Mouse (Mus musculus) thymus, adult 18-20 months (tissue): ENCODE results near the gene Brwd3.

Experiments used
- DNase-seq, 2 experiments: peaks; one replicate each; pipeline ENCODE4 v3.0.0; 2022; ENCODE audit warnings: mixed read lengths in 2 of 2

Gene Brwd3

DNA sequence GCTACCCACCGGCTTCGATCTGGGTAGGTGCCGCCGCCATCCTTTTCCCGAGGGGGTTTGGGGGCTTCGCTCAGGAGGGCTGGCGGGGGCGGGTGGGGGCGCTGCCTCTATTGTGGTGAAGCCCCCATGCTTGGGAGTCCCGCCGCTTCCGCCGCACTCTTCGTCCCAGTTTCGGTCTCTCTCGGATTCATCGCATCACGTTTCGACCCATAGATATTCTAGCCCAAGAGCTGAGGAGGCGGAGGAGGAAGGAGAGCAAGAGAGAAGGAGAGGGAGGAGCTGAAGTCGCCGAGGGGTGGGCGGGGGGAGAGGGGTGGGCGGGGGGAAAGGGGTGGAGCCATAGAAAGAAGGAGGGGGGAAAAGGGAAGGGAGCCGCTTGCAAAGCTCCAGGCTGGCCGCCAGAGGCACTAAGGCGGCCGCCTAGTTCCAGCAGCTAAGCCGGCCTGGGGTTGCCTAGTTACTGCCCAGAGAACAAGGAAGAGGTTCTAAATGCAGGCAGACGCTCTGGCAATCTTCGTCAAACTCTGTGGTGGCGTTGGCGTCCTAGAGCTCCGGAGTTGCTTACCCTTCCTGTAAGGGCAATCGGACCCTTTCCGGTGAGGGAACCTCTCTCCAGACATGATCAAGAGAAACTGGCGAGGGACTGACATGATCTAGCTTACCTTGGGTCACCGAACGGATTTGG lies at the start of gene Brwd3:
Brwd3 (minus strand) TSS at position 283 of the 685 bp plus-strand sequence.
- peak; percentile 78 to 87 for DNase-seq

DNA sequence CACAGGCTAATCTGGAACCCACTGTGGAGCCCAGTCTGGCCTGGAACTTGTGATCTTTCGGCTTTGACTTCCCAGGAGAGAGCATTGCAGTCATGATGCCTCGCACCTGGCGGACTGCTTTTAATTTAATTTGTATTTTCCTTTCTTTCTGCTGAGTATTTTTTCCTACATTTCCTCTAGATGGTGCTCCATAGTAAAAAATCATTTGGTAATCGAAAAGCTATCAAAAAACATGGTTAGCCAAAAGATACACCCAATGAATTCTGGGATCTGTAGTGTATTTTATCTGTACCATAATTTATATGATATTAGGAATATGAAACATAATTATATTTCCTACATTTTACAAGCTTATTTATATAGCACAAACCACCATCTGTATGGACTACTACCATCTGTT lies 28.5 kb upstream of the Brwd3 start:
- no peak for DNase-seq

DNA sequence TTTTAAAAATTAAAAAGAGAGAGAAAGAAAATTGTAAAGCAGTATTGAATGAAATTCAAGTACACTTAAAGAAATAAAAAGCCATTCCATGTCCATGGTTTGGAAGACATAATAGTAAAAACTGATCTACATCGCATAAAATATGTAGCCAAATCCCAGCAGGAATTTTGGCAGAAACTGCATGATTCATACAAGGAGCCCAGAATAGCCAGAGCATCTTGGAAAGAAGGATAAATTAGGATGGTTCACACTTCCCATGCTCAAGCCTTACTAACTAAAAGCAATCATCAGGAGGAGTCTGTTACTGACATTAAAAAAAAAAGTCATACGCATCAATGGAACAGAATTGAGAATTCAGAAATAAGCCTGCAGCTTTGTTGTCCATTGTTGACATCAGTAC lies 8.5 kb upstream of the Brwd3 start:
- no peak for DNase-seq

DNA sequence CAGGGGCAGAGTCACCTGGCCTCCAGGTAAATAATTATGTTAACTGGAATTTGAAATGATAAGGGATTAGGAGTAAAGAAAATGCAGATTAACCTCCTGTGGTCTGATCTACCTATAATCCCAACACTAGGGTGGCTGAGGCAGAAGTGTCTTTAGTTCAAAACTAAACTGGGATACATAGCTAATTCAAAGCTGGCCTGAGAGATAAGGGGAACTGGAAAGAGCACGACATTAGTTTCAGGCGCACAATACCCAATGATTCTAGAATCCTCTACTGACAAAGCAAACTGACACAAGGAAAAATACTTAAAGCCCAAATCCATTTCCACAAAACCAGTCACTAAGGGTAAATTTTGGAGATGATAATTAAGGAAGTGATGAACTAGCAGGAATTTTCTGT lies 2.2 kb upstream of the Brwd3 start:
- no peak for DNase-seq

DNA sequence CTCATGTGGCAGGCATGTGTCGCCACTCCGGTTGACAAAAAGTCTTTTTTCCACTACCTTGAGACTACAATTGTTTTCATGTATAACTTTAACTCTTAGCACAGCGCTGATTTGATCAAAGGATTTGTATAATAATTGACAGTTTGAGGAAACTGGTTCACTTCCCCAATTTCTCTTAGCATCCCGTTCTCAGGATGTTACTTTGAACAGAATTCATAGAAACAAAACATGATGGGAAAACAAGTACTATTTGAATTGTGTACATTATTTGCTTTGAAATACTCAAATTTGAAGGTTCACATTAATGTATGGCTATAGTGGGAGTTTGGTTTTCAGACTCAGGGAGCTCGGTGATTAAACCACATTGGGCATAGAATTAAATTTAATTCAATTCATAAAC lies 1.1 kb upstream of the Brwd3 start:
- no peak for DNase-seq

DNA sequence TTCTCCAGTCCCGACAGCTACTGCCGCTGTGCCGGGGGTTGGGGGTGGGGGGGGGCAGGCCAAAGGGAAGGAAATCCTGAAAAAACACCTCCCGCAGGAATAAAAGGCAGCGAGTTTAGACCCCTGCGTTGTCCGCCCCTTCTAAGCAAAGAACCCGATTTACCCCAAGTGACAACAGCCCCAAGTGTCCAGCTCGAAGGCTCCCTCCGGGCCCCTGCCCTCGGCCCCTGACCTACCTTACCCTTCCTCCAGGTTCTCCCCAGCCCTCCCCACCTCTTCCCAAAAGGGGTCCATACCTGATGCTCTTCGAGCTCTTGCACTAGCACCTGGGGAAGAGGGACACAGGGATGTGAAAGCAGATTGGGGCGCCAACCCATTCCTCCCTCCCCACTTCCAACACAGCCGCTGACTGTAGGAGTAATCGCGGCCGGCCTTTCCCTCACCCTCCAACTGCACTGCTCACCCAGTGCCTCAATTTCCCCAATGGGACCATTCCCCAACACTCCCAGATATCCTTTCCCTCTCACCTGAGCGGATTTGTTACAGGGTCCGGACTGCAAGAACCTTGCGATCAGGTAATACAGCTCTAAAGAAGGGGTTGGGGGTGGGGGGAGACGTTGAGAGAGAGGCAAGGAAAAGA lies 671 bp downstream of the Brwd3 start:
- DNase-seq = peak; percentile 10 to 18

DNA sequence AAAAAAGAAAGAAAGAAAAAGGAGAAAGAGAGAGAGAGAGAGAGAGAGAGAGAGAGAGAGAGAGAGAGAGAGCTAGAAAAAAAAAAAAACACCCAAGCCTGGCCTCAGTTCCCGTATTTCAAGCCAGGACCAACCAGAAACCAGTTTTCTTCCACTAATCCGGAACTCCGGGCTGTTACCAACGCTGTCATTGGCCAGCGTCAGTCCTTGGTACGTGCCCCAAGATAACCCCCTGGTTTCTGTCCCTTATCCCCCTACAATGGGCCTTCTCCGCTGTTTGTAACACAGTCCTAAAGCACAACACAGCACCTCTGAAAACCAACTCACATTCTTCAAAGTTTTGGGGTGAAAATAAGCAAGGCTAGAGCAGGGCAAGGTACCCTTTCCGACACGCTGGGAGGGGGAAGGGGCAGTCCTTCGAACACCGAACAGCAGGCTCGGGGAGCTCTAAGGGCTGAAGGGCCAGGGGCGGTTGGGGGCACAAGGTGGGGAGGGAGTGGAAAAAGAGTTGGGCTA lies 1.4 kb downstream of the Brwd3 start:
- DNase-seq = peak; percentile 54 to 74

DNA sequence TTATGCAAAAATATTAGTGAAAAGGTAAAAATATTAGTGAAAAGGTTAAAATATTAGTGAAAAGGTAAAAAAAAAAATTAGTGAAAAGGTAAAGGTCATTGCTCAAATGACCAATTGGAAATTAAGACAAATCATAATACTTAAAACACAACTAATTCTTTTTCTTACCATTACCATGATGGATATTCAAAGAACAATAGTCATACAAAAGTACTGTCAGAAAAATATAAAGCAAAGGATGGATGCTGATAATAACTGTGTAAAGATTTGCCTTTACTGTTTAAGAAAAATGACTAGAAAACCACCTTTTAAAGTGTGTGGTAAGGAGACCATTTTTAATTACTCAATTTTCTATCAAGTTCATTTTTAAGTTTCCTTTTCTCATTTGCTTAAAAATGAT lies 2.9 kb downstream of the Brwd3 start:
- no peak for DNase-seq

DNA sequence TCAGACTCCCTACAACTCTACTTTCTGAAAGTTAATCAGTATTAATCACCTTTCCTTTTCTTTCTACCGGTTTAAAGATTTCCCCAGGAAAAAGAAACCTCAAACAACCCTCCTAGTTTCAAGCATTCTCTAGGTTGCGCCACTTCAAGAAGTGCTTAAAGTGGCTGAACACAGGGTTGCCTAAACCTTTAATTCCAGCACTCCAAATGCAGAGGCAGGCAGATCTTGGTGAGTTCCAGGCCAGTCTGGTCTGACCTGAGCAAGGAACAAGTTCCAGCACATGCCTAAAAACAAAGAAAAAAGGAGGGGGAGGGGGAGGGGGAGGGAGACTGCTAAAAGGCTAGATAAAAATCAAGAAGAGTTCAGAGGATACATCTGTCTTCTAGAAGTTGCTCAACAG lies 6.1 kb downstream of the Brwd3 start:
- DNase-seq = no peak

DNA sequence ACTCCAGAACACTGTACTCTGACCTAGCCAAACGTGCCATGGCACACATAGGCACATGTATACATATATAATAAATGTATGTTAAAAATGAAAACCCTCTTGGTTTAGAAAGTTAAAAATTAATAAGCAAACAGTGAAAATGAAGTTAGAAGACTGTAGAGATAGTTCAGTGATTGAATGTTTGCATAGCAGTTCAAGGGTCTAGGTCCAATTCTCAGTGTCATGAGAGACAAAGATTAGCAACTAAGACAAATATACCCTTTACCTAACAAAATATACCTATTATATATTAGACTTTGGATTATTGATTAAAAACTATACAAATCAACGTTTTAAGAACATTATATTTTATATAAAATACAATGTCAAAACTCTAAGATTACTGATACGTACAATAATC lies 36.9 kb downstream of the Brwd3 start:
- DNase-seq = no peak

DNA sequence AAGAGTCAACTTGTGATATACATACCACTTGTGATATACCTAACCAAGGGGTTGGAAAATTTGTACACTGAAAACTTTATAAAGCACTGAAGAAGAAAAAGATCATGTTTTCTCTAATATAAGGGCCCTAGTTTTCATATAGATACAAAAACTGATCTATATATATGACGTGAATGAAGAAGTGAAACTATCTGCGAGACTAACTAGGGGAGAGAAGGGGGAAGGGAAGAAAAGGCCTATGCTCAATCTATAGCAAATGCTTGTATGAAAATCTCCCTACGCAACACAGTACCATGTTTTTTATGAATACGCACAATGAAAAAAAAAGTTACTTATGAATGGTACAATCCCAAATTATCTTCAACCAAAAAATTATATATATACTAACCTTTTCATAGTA lies 50.4 kb downstream of the Brwd3 start:
- DNase-seq = no peak

DNA sequence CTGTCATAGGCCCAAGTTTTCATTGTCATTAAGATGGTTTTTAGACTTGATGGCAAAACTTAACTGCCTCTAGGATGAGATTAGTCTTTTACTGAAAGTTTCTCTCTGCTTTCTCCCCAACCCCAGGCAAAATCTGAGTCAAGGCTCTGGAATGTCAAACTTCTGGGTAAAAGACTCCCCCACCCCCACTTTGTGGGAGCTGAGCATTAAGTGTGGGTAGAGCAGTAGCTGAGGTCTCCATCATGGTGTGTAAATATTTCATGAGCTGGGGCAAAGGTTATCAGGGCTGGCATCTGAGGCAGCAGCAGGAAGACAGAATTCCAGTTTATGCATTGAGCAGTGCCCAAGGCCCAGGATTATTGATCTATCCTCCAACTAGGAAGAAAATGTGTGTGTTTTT lies 102.4 kb downstream of the Brwd3 start:
- DNase-seq = no peak

DNA sequence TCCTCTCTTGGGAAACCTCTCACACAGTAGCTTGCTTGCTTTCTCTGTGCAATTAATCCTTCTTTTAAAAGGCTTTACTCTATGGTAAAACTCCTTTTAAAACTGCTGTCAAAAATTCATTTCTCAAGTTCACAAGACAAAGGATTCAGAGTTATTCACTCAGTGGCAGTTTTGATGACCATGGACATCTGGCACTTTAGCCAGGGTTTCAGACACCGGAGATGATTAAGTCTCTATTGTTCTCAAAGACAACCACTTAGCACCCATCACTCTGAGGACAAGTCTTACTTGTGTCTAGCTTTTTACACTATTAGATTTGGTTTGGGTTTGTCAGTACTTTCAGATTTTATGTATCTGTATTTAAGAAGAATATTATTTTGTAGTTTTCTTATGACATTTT lies 104.6 kb downstream of the Brwd3 start:
- DNase-seq = no peak

DNA sequence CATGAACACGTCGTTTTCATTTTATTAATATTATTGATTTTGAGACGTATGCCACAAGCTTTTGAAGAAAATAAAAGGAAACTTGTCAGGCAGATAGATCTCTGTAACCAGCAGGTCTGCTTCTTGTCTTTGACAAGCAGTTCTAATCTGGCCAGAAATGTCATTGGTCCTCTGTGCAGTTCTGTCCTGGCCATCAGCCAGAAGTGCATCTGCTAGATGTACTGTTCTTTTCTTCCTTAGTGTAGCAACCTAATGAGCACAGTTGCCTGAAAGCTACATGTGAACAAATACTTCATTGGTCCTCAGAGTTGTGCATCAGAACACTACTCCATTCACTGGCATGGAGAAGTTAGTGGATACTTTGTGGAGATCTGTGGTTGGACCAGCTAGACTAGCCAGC lies 105.1 kb downstream of the Brwd3 start:
- no peak for DNase-seq

DNA sequence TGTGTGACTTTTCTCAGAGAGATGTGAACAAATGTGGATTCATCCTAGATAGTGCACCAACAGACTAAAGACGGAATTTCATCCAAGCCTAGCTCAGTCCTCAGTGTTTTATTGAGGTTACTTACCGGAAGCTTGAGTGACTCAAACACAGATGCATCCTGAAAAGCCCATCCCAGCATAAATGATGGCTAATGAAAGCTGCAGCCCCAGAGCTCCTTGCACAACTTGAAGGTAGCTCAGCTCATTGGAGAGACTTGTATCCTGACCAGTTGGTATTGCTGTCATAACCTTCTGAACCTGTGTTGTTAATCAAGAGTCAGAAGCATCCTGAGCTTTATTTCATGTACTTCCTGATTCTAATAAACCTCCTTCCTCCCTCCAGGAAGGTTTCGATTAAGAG lies 105.8 kb downstream of the Brwd3 start:
- DNase-seq = no peak

DNA sequence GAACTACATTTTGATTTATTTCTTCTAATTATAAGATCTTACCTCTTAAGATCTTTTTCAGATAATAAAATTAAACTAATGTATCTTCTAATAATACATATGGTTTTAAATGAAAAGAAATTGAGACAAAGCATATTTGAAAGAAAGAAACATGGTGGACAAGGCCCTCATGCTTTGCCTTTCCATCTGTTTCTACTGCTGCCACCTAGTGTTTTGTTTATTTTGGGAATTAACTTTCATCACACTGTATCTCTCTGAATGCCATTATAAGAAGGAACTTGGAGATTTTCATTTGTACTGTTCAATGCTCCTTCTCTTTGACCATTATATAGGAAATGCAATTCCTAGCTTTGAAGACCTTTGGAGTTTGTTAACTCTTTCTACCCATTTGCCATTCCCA lies 109.9 kb downstream of the Brwd3 start:
- DNase-seq = no peak

DNA sequence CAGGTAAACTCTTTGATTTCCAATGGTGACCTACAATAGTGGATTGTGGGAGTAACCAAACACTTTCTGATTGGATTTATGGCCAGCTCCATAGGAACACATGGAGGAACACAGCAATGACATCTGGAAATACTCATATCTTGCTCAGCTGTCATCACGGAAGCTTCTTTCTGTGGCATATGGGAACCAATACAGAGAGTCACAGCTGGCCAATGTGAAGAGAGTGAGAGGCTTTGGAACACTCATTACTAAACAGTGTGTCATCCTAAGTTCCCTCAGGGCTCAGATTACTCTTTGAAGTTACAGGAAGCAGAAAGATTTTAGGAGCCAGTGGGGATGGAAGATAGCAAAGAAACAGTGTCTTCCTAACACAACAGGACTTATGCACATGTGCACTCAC lies 111.7 kb downstream of the Brwd3 start:
- no peak for DNase-seq

DNA sequence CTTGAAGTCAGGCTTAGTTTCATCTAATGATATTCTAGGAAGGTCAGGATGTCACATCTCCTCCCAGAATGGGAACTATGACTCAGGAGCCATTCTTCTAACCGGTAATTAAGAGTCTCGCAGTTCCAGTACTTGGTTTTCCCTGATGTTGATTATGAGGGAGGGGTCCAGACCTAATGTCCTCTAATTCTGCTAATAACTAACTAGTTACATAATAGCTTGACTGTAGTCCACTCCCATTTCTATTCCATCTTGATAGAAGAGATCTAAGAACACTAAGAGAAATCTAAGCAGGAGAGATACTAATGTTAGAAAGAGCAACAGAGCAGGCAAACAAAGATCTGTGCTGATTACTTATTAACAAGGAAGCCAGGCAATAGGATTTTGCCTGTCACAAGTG lies 129.9 kb downstream of the Brwd3 start:
- no peak for DNase-seq
